Mouse (Mus musculus) cerebellum, adult 11 months (tissue): Measurements from ENCODE around the gene C530008M17Rik.

Experiments
- DNase-seq: peaks from one replicate; pipeline ENCODE4 v3.0.0; 2022

C530008M17Rik gene

DNA sequence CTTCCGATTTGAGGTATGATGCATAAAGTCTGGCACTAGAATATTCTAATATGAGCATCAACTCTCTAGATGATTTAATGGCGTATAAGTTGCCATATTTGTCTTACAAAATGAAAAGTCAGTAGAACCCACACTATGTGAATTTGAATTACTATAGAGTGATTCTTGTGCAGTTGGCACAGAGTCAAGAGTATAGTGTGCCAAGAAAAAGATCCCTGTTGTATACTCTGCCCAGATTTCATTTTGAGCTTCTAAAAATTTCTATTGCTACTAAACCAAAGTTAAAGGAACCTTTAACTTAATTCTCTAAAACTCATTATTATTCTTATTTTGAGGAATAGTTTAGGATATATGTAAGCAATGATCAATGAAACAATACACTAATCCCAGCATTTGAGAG lies at the start of gene C530008M17Rik:
TSS of gene C530008M17Rik (plus strand) at position 301 of the 400 bp plus-strand sequence.
- no peak for DNase-seq

DNA sequence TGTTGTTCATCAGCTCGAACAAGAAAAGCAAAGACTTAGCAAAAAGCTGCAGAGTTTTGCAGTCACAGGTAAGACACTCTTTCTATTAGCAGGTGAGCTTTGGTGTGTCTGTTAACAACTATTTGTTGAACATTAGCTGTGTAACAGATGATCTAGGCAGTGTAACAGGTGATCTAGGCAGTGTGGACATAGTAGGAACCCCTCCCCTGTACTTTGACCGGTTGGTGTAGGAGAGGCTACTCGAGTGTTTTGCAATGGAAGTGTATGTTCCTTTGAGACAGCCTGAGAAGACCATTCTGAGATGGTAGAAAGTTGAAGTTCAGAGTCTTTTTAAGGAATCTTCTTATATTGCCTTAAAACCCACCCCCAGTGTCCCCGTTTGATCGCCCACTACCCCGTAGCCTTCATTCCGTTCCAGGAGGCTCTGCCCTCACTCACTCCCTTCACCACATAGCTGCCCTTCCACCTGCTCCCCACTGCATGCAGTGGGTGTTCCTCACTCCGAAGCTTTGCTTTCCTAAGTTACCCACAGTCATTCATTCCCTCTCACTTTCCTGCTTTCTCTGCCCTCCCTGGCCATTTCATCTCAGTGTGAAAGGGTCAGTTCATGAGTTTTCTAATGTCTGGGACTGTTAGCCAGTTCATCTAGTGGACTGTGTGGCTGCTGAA lies 46.5 kb upstream of the C530008M17Rik start:
- no peak for DNase-seq

DNA sequence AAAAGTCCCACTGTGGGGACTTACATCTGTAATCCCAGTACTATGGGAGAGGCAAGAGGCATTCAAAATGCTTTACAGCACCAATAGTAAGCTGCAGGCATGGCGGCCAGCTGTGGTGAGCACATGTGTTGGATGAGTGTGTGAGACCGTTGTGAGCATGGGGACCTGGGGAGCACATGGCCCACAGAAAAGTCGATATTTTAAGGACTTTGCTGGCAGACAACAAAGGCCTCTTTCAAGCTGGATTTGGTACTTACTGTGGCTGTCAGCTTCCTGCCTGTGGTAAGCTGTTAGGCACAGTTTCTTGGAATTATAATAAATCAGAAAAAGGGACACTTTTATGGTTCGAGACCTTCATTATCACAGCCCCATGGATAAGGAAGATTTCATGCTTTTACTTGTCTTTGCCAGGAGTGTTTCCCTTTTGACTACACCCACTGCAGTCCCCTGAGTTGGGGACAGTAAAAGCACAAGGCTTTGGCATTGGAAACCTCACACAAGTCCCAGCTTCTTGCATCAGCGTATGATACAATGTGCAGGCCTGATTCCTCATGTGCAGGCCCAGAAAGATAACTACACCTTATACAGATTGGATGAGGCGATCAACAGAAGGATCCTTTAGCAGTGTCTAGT lies 43.3 kb upstream of the C530008M17Rik start:
- DNase-seq: no peak

GRCm38 (mm10) chr5:76615276-76615675 lies 41.0 kb upstream of the C530008M17Rik start:
- no peak for DNase-seq

GRCm38 (mm10) chr5:76616196-76616747 lies 40.0 kb upstream of the C530008M17Rik start:
- no peak for DNase-seq

DNA sequence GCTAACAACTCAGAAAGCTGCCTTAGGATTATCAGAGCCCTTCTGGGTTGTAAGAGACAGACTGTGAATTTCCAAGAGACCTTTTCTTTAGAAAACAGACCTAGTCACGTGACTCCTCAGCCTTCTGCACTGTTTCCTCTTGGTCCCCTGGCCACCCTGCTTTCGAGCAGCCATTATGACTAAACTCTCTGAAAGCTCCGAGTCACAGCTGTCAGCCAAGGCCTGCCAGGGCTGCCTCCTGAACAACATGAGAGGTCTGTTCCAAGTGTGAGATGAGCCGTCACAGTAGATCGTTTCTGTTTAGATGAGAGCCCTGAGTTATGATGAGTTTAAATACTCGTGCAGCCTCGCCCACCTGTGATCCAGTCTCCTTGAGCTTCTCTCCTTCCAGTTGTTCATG lies 37.6 kb upstream of the C530008M17Rik start:
- DNase-seq: no peak

GRCm38 (mm10) chr5:76623759-76624158 lies 32.6 kb upstream of the C530008M17Rik start:
- DNase-seq: no peak

- DNase-seq: no peak
These were observed 28.5 kb upstream of the C530008M17Rik start for GRCm38 (mm10) chr5:76627770-76628169.

DNA sequence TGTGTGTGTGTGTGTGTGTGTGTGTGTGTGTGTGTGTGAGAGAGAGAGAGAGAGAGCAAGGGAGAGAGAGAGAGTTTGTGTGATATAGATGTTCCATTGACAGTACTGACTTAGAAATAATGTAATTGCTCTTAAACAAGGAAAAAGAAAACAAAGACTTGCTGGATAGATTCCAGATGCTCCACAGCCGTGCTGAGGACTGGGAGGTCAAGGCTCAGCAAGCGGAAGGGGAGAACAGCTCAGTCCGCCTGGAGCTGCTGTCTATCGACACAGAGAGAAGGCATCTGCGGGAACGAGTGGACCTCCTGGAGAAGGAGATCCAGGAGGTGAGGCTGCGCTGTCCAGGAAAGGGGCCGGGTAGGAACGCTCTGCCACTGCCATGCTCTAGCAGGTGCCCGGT lies 22.3 kb upstream of the C530008M17Rik start:
- no peak for DNase-seq

GRCm38 (mm10) chr5:76635592-76635991 lies 20.7 kb upstream of the C530008M17Rik start:
- no peak for DNase-seq

- no peak for DNase-seq
These were observed 14.2 kb upstream of the C530008M17Rik start for GRCm38 (mm10) chr5:76642076-76642475.

GRCm38 (mm10) chr5:76644234-76644633 lies 12.1 kb upstream of the C530008M17Rik start:
- no peak for DNase-seq

GRCm38 (mm10) chr5:76645091-76645868 lies 11.0 kb upstream of the C530008M17Rik start:
- no peak for DNase-seq

DNA sequence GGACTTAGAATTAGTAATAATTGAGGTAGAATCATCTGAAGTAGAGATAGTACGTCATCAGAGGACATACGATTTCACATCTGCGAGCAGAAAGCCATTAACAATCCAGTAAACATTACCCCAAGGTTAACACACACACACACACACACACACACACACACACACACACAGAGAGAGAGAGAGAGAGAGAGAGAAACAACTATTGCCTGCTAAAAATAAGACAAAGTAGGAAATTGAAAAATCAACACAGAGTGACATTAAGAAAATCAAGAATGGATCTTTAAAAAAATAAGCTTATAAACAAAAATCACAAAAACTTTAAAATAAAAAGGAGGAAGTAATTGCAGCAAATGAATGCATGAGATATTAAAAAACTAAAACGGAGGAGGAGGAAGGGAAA lies 6.4 kb upstream of the C530008M17Rik start:
- no peak for DNase-seq

- no peak for DNase-seq
These were observed 5.1 kb upstream of the C530008M17Rik start for GRCm38 (mm10) chr5:76651151-76651725.

DNA sequence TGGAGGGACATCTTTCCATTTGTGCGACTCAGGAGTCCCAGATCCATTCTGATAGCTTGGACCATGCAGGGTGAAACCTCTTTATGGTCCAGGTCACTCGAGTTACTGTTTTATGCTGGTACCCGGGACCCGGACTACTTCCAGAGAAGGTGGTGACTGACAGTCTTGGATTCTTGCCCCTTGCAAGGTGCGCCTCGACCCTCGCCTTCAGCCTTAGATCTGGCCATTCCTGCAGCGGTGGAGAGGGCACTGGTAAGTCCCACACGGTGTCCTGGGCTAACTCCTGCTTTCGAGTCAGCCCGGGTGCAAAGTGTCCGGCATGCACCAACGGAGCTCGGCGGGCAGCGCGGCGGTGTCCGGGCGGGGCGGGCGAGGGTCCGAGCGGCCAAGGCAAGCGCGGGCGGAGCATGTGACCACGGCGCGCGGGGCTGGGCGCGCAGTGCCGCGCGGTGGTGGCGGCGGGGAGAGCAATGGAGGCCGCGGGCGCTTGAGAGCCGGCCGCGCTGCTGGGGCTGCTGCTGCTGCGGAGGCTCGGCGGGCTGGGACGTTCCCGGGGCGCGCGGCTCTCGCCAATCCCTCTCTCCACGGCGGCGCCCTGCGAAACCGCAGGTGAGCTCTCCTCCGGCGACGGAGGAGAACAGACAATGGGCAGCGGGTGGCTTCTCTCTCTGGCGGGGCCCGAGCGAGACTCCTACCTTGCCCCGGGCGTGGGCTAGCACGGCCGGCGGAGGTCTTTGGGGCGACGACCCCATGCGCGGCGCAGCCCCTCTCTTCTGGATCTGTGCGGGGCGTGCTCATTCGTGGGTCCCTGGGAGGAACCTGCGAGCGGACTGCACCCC lies 1.2 kb downstream of the C530008M17Rik start:
- peak; percentile 23 for DNase-seq

DNA sequence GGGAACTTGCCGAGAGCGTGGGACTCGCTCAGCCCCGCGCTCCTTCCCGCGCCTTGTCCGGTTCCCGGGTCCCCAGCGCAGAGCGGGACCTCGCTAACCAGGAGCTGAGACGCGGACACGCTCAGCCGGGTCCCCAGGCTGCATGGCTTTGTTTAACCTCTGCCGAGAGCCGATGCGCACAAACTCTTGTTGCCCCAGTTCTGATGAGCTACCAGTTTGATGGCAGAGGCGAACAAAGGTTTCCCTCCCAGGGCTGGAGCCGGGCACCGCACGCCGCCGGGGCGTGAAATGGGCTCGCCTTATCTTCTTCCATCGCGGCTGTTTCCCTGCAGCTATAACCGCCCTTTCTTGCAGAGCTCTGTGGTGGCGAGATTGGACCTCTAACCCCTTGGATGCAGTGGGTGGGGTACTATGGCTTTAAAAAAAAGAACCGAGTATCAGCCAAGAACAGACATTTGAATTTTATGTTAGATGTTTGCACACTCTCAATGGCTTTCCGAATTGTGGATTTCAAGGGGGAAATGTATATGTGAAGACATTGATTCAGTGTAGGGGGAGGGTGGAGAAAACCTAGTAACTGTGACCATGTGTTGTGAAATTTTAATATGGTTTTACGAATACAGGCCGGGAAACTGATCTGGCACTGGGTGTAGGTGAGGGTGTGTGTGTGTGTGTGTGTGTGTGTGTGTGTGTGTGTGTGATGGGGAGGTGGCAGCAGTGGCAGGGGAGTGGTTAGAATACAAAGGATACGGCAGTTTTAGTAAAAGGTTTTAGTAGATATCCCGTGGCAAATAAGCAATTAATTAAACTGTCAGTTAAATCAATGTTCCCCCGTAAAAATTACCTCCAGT lies 2.0 kb downstream of the C530008M17Rik start:
- DNase-seq: no peak

DNA sequence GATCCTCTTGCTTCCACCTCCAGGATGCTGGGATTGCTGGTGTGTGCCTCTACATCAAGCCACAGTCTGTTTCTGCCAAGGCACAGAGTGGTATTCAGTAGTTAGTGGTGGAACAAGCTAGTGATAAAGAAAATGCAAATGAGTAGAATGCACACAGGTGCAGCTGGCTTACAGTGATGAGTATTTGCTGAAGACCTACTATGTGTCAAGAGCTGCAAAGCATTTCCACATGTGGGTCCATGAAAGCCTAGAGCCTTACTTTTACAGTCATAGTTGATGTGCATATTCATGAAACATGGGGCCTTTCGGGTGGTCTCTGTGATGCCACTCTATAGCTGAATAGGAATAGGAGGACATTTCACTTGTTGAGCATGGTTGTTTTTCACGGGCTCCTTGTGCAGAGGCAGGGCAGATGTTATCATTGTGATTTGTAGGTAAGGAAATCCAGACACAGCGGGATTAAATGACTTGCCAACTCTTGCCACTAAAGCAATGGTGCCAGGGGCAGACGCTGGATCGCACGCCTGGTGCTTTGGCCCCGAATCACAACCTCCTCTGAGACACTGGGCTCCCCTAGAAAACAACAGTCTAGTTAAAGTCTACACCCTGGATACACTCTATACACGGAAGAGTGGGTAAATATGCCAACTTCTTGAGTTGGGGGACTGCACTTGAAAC lies 3.8 kb downstream of the C530008M17Rik start:
- DNase-seq: no peak

DNA sequence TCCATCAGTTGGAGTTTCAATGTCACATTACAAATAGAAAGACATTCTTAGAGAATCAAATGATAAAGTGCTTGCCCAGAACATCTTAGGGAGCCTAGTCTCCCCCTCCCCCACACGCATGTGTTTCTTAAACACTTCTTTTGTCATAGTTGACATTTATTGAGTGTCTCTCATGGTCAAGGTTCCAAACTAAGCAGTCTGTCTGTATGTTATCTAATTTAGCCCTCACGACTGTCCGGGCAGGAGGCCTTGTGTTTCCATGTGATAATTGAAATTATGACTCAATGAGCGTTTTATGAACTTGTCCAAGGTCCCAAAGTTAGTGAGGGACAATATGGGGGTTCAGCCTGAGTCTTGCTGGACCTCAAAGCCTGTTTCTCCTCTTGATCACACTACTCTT lies 5.0 kb downstream of the C530008M17Rik start:
- no peak for DNase-seq

GRCm38 (mm10) chr5:76664936-76665335 lies 8.6 kb downstream of the C530008M17Rik start:
- DNase-seq: no peak

DNA sequence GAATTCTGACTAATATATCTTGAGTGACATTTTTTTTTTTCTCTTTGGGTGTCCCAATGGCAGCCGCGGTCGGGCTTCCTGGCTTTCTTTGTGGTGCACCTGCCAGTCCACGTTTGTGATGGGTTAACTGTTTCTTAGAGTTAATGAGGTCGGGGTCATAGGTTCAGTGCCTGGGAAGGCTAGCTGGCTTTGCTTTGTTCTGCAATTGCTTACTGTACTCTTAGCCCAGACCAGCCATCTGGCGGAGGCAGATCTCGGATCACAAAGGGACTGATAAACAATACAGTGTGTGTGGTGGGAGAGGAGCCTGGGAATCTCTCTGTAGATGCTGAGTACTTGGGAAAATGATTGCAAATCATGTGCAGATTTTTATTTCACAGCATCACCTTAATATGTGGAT lies 9.1 kb downstream of the C530008M17Rik start:
- DNase-seq: no peak
